Comparison of ENCODE assay signal across 9 mouse cellular contexts in the genomic region with DNA sequence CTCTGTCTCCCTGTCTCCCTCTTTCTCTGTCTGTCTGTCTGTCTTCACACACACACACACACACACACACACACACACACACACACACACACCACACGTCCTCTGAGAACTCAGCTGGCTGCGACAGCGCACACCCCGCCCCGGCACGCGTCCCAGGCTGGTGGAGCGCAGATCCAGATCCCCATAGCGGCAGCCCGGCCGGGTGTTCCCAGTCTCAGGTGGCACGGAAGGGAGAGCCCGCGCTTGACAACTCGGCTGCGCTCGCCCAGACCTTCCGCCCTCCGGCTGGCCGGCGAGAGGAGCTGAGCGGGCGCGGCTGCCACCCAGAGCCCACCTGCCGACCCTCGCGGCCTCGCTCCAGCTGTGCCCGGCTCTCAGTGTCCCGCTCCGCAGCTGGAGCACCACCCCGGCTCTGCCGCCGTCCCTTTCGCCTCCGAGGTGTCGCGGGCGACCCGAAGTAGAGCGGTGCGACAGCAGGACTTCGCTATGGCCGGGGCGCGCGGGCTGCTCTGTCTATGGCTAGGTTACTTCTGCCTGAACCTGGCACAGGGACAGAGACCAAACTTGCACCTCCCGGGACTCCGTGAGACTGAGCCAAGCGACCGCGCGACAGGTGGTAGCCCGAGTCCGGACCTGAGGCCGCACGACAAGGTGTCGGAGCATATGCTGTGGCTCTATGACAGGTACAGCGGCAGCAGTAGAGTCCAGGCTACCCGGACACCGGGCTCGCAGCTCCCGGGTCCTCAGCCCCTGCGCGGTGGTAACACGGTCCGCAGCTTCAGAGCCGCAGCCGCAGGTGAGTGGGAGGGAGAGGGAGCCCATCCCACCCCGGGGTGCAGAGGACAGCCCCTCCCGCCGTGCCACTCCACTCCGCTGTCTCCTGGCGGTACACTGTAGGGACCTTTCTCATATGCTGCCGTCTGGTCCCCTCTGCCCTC. TPM values are rescaled to one million over a fixed set of nuclear protein-coding genes. Genes with fewer than 3 reads are reported as not detected.
DNase-seq lines count a peak whose midpoint lies in the region; ATAC-seq and TF ChIP-seq lines count a peak whose summit lies in the region.
"Had no signal": no experiment of that assay in that cellular context is flagged by ENCODE, and none has a peak within 500 bp of the region (broad histone marks: within the 10 kb centered on the region; RNA-seq: fewer than 3 reads in every experiment).

No protein-coding gene starts in this region.

- no peak overlapping the region for H3K27ac ChIP-seq in ES-E14 (ENCODE audit: insufficient read depth, low read depth, low read length, poor library complexity, severe bottlenecking)
- no peak overlapping the region for H3K27ac ChIP-seq in forebrain, embryonic 12.5 days
- peak overlapping the region; percentile 47; the same call in 1 of the 2 replicates for H3K27ac ChIP-seq in intestine, embryonic 14.5 days (ENCODE audit: low read depth)
- H3K27ac ChIP-seq in liver, embryonic 15.5 days (replicated peaks), result no peak overlapping the region
- no peak overlapping the region for H3K27ac ChIP-seq in neural tube, embryonic 15.5 days (replicated peaks)

- peaks cover 44% of the 10 kb centered on the region for H3K27me3 ChIP-seq in forebrain, embryonic 12.5 days
- H3K27me3 ChIP-seq in intestine, embryonic 14.5 days (replicated peaks; ENCODE audit: control insufficient read depth, insufficient read depth, low read length), result peaks cover 47% of the 10 kb centered on the region
- peaks cover 48% of the 10 kb centered on the region for H3K27me3 ChIP-seq in liver, embryonic 15.5 days
- H3K27me3 ChIP-seq in neural tube, embryonic 15.5 days (replicated peaks), result peaks cover 38% of the 10 kb centered on the region

- H3K9ac ChIP-seq in ES-E14 (ENCODE audit: insufficient read depth, low read depth, low read length, poor library complexity, severe bottlenecking), result peak overlapping the region; percentile 23; the same call in 1 of the 2 replicates
- peak overlapping the region; percentile 57 for H3K9ac ChIP-seq in forebrain, embryonic 12.5 days
- H3K9ac ChIP-seq in intestine, embryonic 14.5 days (ENCODE audit: low read length), result peak overlapping the region; percentile 63
- H3K9ac ChIP-seq in liver, embryonic 15.5 days, result no peak overlapping the region
- H3K9ac ChIP-seq in neural tube, embryonic 15.5 days (replicated peaks), result peak overlapping the region; percentile 60

- ATAC-seq in forebrain, embryonic 12.5 days (ENCODE audit: low FRiP score), result peak; percentile 77
- ATAC-seq in intestine, embryonic 14.5 days (replicated peaks; ENCODE audit: low FRiP score, low TSS enrichment, low read depth), result peak; percentile 65
- ATAC-seq in liver, embryonic 15.5 days (ENCODE audit: insufficient read depth), result no peak
- peak; percentile 72 for ATAC-seq in neural tube, embryonic 15.5 days (ENCODE audit: low FRiP score)

- H3K36me3 ChIP-seq in ES-E14 (ENCODE audit: control insufficient read depth, insufficient read depth, low read length, poor library complexity, severe bottlenecking), result no peaks in the 10 kb centered on the region
- H3K36me3 ChIP-seq in forebrain, embryonic 12.5 days (replicated peaks), result no peaks in the 10 kb centered on the region
- H3K36me3 ChIP-seq in intestine, embryonic 14.5 days (ENCODE audit: control insufficient read depth, insufficient read depth, low read length), result no peaks in the 10 kb centered on the region
- no peaks in the 10 kb centered on the region for H3K36me3 ChIP-seq in liver, embryonic 15.5 days (replicated peaks)
- H3K36me3 ChIP-seq in neural tube, embryonic 15.5 days, result no peaks in the 10 kb centered on the region

- DNase-seq in cerebellum, postnatal 25 days, result peak; percentile 22 to 55
- DNase-seq in cerebellum, adult 11 months, result no peak
- no peak for DNase-seq in ES-E14 (ENCODE audit: low read depth, low spot score)
- peak; percentile 78 for DNase-seq in intestine, embryonic 14.5 days (ENCODE audit: low spot score)
- no peak for DNase-seq in testis, postnatal 14 days (ENCODE audit: low spot score)

- H3K9me3 ChIP-seq in ES-E14 (ENCODE audit: control insufficient read depth, insufficient read depth, low read depth, low read length), result no peaks in the 10 kb centered on the region
- no peaks in the 10 kb centered on the region for H3K9me3 ChIP-seq in forebrain, embryonic 12.5 days
- H3K9me3 ChIP-seq in intestine, embryonic 14.5 days (ENCODE audit: control insufficient read depth, low read length), result no peaks in the 10 kb centered on the region
- H3K9me3 ChIP-seq in liver, embryonic 15.5 days (replicated peaks), result no peaks in the 10 kb centered on the region
- H3K9me3 ChIP-seq in neural tube, embryonic 15.5 days (replicated peaks), result no peaks in the 10 kb centered on the region

- H3K4me2 ChIP-seq in forebrain, embryonic 12.5 days, result peak overlapping the region; percentile 96
- peak overlapping the region; percentile 100 for H3K4me2 ChIP-seq in intestine, embryonic 14.5 days (ENCODE audit: low read length)
- peak overlapping the region; percentile 49 for H3K4me2 ChIP-seq in liver, embryonic 15.5 days
- H3K4me2 ChIP-seq in neural tube, embryonic 15.5 days, result peak overlapping the region; percentile 100

- H3K4me3 ChIP-seq in ES-E14 (ENCODE audit: insufficient read depth in 1 of 2, low read depth in 1 of 2, low read length in 2 of 2, poor library complexity in 1 of 2, severe bottlenecking in 1 of 2), result peak overlapping the region; percentile 60 to 64
- H3K4me3 ChIP-seq in forebrain, embryonic 12.5 days (replicated peaks), result peak overlapping the region; percentile 54
- peak overlapping the region; percentile 62 for H3K4me3 ChIP-seq in intestine, embryonic 14.5 days (ENCODE audit: low read depth, low read length)
- H3K4me3 ChIP-seq in liver, embryonic 15.5 days (replicated peaks), result peak overlapping the region; percentile 31
- H3K4me3 ChIP-seq in neural tube, embryonic 15.5 days (replicated peaks), result peak overlapping the region; percentile 61

- in situ Hi-C loops in ES-E14 (cut with MboI; ENCODE audit: low sequenced_read_pairs in 2 of 2, unreplicated experiment in 2 of 2), result loop anchor here in 1 of 2 experiments (25.0 kb wide), 1 partner anchor 668 kb away; no protein-coding TSS in a partner anchor

- WGBS in forebrain, embryonic 12.5 days, result under 1% methylated on average over 72 of the region's 75 CpGs
- under 1% methylated on average over 74 of the region's 75 CpGs for WGBS in intestine, embryonic 14.5 days
- WGBS in liver, embryonic 15.5 days (ENCODE audit: insufficient replicate concordance), result 2% methylated on average over 75 of the region's 75 CpGs
- 1% methylated on average over 75 of the region's 75 CpGs for WGBS in neural tube, embryonic 15.5 days

- no peaks in the 10 kb centered on the region for H3K4me1 ChIP-seq in ES-E14 (ENCODE audit: control insufficient read depth in 2 of 2, insufficient read depth in 2 of 2, low read length in 2 of 2, poor library complexity in 1 of 2)
- peaks cover 16% of the 10 kb centered on the region for H3K4me1 ChIP-seq in forebrain, embryonic 12.5 days
- peaks cover 8% of the 10 kb centered on the region for H3K4me1 ChIP-seq in intestine, embryonic 14.5 days (replicated peaks; ENCODE audit: control insufficient read depth, insufficient read depth, low read length)
- no peaks in the 10 kb centered on the region for H3K4me1 ChIP-seq in liver, embryonic 15.5 days (replicated peaks)
- peaks cover 25% of the 10 kb centered on the region for H3K4me1 ChIP-seq in neural tube, embryonic 15.5 days

TF ChIP-seq in ES-E14, 5 proteins besides CTCF, POLR2A, EP300 and RAD21:
- TF ChIP-seq HCFC1 (IDR thresholded peaks at IDR 0.05; ENCODE audit: borderline replicate concordance, insufficient read depth, low read length) (no peak), MAFK (IDR thresholded peaks at IDR 0.05; ENCODE audit: insufficient read depth, low read depth, low read length) (no peak), ZNF384 (IDR thresholded peaks at IDR 0.05; ENCODE audit: low read depth, low read length) (no peak), CHD2 (IDR thresholded peaks at IDR 0.05; ENCODE audit: low read depth, low read length) (no peak), ZC3H11A (IDR thresholded peaks at IDR 0.05; ENCODE audit: borderline replicate concordance, low read depth, low read length) (no peak)

RNA-seq across cellular contexts. Expression of gene Bmp3, which starts 0.7 kb away (rescaled TPM):
- not detected in 2 replicates for total RNA-seq in ES-E14 (2012; rRNA removed)
- polyA plus RNA-seq in forebrain, embryonic 12.5 days (2016; fragmentation: Nextera tagmentation; extraction: Ambion mirVana), result 0.86 and 0.96 TPM in 2 replicates
- polyA plus RNA-seq in intestine, embryonic 14.5 days (2014; fragmentation: Nextera tagmentation; extraction: Ambion mirVana), result 18.4 and 20.2 TPM in 2 replicates
- polyA plus RNA-seq in liver, embryonic 15.5 days (2015; fragmentation: Nextera tagmentation; extraction: Ambion mirVana), result 0.05 and 0.06 TPM in 2 replicates
- 1.7 and 1.9 TPM in 2 replicates for polyA plus RNA-seq in neural tube, embryonic 15.5 days (2015; fragmentation: Nextera tagmentation; extraction: Ambion mirVana)
- polyA plus RNA-seq: C2C12 had no signal

Comparison
In these comparisons a context has a peak if more than half of its experiments do, and no peak if none do; other contexts are left out.
1. DNase-seq: peak in cerebellum, postnatal 25 days (2 of 2) and intestine, embryonic 14.5 days (single experiment); none in cerebellum, adult 11 months (single experiment), ES-E14 (single experiment) and testis, postnatal 14 days (single experiment).
2. H3K4me2 ChIP-seq: peak in every context shown above with its lines; median percentile 100 in intestine, embryonic 14.5 days; 100 in neural tube, embryonic 15.5 days; 96 in forebrain, embryonic 12.5 days; 49 in liver, embryonic 15.5 days.
3. Peak in every context shown above with its lines, with median percentiles within 50 percentile points of each other: H3K4me3 ChIP-seq.